8 mouse cellular contexts compared by ENCODE assay signal in the genomic region with DNA sequence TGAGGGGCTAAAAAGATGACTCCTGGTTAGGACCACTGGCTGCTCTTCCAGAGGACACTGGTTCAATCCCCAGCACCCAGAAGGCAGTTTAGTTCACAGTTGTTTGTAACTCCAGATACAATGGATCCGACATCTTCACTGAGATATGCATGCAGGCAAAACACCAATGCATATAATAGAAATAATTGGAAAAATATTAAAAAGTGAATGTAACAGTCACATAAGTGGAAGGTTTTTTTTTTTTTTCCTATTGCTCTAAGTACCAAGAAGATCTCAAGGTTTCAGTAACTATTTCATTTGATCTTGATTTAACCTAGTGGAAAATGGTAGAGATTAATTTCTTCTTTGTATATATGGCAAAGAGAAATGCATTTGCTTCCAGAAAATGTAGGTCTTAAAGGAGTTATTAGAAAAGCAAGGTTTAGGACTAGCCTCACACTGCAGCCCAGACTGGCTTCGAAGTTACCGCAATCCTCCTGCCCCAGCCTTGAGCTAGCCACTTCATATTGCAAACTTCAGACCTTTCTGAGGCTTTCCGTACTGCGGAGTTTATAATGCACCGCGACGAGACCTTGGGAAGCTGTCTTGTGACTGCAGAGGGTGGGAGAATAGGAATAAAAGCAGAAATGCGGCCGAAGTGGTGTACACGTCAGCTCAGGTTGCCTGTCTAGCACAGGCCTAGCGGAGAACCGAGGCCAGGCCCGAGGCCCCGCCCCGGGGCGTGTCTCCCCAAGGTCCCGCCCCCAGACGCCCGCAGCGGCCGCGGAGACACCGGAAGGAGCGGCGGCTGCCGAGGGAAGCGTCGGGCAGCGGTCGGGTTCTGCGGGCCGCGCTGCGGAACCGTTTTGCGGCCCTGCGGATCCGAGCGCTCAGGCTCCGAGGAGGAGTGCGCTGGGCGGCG. TPM values are rescaled to one million over a fixed set of nuclear protein-coding genes. Genes with fewer than 3 reads are reported as not detected.
DNase-seq lines count a peak whose midpoint lies in the region; ATAC-seq and TF ChIP-seq lines count a peak whose summit lies in the region.

Gene Usp33 (plus strand): TSS at position 747 of the 901 bp plus-strand sequence.

- peak; percentile 78; the same call in 1 of the 2 replicates for TF ChIP-seq POLR2A in bone marrow, adult 2 months (IDR thresholded peaks at IDR 0.05; ENCODE audit: borderline replicate concordance, control insufficient read depth, low read depth, low read length)

- H3K27ac ChIP-seq in bone marrow, adult 2 months (ENCODE audit: control insufficient read depth, insufficient read depth, low read depth, low read length, poor library complexity) = peak within 1 kb of the TSS; percentile 84
- peak within 1 kb of the TSS; percentile 84 for H3K27ac ChIP-seq in embryonic facial prominence, embryonic 15.5 days (replicated peaks)
- H3K27ac ChIP-seq in kidney, embryonic 14.5 days (ENCODE audit: low read depth, low read length) = no peak within 1 kb of the TSS
- H3K27ac ChIP-seq in limb, embryonic 15.5 days = peak within 1 kb of the TSS; percentile 87

- H3K27me3 ChIP-seq in embryonic facial prominence, embryonic 15.5 days = no peaks in the 10 kb centered on the region
- H3K27me3 ChIP-seq in kidney, embryonic 14.5 days (ENCODE audit: control insufficient read depth, insufficient read depth, low read length) = no peaks in the 10 kb centered on the region
- no peaks in the 10 kb centered on the region for H3K27me3 ChIP-seq in limb, embryonic 15.5 days

- DNase-seq in 416B (ENCODE audit: low read depth) = peak; percentile 88
- peak; percentile 89 to 94 for DNase-seq in heart, adult 9 months (ENCODE audit: low spot score in 2 of 2)
- peak; percentile 67 to 88 for DNase-seq in monocyte, adult 2 months (ENCODE audit: low read depth in 1 of 2, low spot score in 2 of 2)
- DNase-seq in spleen, postnatal 36 days (ENCODE audit: low spot score in 2 of 2) = peak; percentile 92 to 93

- peaks cover 3% of the 10 kb centered on the region for H3K4me1 ChIP-seq in bone marrow, adult 2 months (ENCODE audit: control insufficient read depth, insufficient read depth, low read length)
- H3K4me1 ChIP-seq in embryonic facial prominence, embryonic 15.5 days = peaks cover 18% of the 10 kb centered on the region
- peaks cover 11% of the 10 kb centered on the region; the same call in 1 of the 2 replicates for H3K4me1 ChIP-seq in kidney, embryonic 14.5 days (ENCODE audit: control insufficient read depth, insufficient read depth, low read length)
- peaks cover 18% of the 10 kb centered on the region for H3K4me1 ChIP-seq in limb, embryonic 15.5 days

- 7% methylated on average over 44 of the region's 44 CpGs for WGBS in bone marrow, adult 2 months
- 5% methylated on average over 44 of the region's 44 CpGs for WGBS in embryonic facial prominence, embryonic 15.5 days
- WGBS in kidney, embryonic 14.5 days = 8% methylated on average over 35 of the region's 44 CpGs
- 7% methylated on average over 40 of the region's 44 CpGs for WGBS in limb, embryonic 15.5 days

- peak; percentile 96 for ATAC-seq in embryonic facial prominence, embryonic 15.5 days (ENCODE audit: insufficient number of reproducible peaks, low FRiP score, low TSS enrichment, low read depth)
- peak; percentile 97 for ATAC-seq in kidney, embryonic 14.5 days (ENCODE audit: low FRiP score, low TSS enrichment)
- ATAC-seq in limb, embryonic 15.5 days (ENCODE audit: insufficient number of reproducible peaks, low FRiP score, low TSS enrichment, low read depth) = peak; percentile 92

- no peaks in the 10 kb centered on the region for H3K9me3 ChIP-seq in embryonic facial prominence, embryonic 15.5 days (replicated peaks)
- no peaks in the 10 kb centered on the region for H3K9me3 ChIP-seq in kidney, embryonic 14.5 days (ENCODE audit: control insufficient read depth, low read length)
- no peaks in the 10 kb centered on the region for H3K9me3 ChIP-seq in limb, embryonic 15.5 days

- H3K36me3 ChIP-seq in embryonic facial prominence, embryonic 15.5 days = no peaks in the 10 kb centered on the region
- H3K36me3 ChIP-seq in kidney, embryonic 14.5 days (ENCODE audit: control insufficient read depth, insufficient read depth, low read length) = no peaks in the 10 kb centered on the region
- no peaks in the 10 kb centered on the region for H3K36me3 ChIP-seq in limb, embryonic 15.5 days

- H3K9ac ChIP-seq in embryonic facial prominence, embryonic 15.5 days = peak within 1 kb of the TSS; percentile 77
- H3K9ac ChIP-seq in kidney, embryonic 14.5 days (ENCODE audit: low read depth, low read length) = peak within 1 kb of the TSS; percentile 82
- peak within 1 kb of the TSS; percentile 92 for H3K9ac ChIP-seq in limb, embryonic 15.5 days

- peak within 1 kb of the TSS; percentile 48 for H3K4me2 ChIP-seq in embryonic facial prominence, embryonic 15.5 days (replicated peaks)
- peak within 1 kb of the TSS; percentile 55 for H3K4me2 ChIP-seq in kidney, embryonic 14.5 days (replicated peaks; ENCODE audit: low read depth, low read length)
- peak within 1 kb of the TSS; percentile 44 for H3K4me2 ChIP-seq in limb, embryonic 15.5 days

- no peak for TF ChIP-seq CTCF in bone marrow, adult 2 months (IDR thresholded peaks at IDR 0.05; ENCODE audit: control insufficient read depth, insufficient read depth, low read length)

- H3K4me3 ChIP-seq in bone marrow, adult 2 months (replicated peaks; ENCODE audit: control insufficient read depth, low read depth, low read length) = peak within 1 kb of the TSS; percentile 96
- H3K4me3 ChIP-seq in embryonic facial prominence, embryonic 15.5 days (replicated peaks) = peak within 1 kb of the TSS; percentile 62
- H3K4me3 ChIP-seq in kidney, embryonic 14.5 days (ENCODE audit: low read length) = peak within 1 kb of the TSS; percentile 70
- H3K4me3 ChIP-seq in limb, embryonic 15.5 days = peak within 1 kb of the TSS; percentile 72

RNA-seq across cellular contexts. Expression of gene Usp33, which starts in this region (rescaled TPM):
- polyA plus RNA-seq in bone marrow, adult 2 months (2011; ENCODE audit: insufficient read depth, insufficient read length, low replicate concordance, missing spikeins) = 16.6 and 29.3 TPM in 2 replicates
- polyA plus RNA-seq in embryonic facial prominence, embryonic 15.5 days (2015; fragmentation: Nextera tagmentation; extraction: Ambion mirVana) = 41.6 and 44.5 TPM in 2 replicates
- 18.8 and 44.4 TPM in 2 replicates for polyA plus RNA-seq in kidney, embryonic 14.5 days (2014; fragmentation: Nextera tagmentation; extraction: Ambion mirVana)
- polyA plus RNA-seq in limb, embryonic 15.5 days (2015; fragmentation: Nextera tagmentation; extraction: Ambion mirVana) = 44.9 and 45.2 TPM in 2 replicates
